In the genomic region with DNA sequence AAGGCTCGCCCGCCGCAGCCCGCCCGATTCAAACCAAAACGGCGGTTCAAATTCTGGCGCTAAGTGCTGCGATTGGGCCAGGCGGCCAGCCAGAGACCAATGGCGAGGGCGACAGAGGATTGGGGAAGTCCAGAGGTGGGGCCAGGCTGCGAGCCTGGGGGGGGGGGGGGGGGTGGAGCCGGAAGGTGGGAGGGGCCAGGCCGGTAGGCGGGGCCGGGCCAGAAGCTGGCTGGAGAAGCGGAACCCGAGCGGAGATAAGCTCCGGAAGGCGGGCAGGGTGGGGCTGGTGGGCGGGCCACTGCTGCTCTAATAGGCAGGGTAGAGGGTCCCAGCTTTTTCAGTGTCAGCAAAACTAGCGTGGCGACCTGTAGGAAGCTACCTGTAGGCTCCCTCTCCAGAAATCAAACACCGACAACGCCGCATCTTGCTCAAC, we compare ENCODE assay signal across 8 mouse cellular contexts. TPM values are rescaled to one million over a fixed set of nuclear protein-coding genes. Genes with fewer than 3 reads are reported as not detected.
A peak's percentile ranks its signal among the peaks of the same experiment; 100 is the strongest.
DNase-seq lines count a peak whose midpoint lies in the region; ATAC-seq lines count a peak whose summit lies in the region.

No protein-coding gene starts in this region.

- WGBS in intestine, embryonic 16.5 days, result under 1% methylated on average over 23 of the region's 28 CpGs
- WGBS in midbrain, embryonic 10.5 days, result under 1% methylated on average over 27 of the region's 28 CpGs

- H3K4me3 ChIP-seq in intestine, embryonic 16.5 days (ENCODE audit: low read length), result peak overlapping the region; percentile 94
- H3K4me3 ChIP-seq in midbrain, embryonic 10.5 days, result peak overlapping the region; percentile 95

- DNase-seq in adrenal gland, postnatal 10 days, result peak; percentile 93
- peak; percentile 99 for DNase-seq in embryo, embryonic 9.5 days (ENCODE audit: extremely low spot score)
- DNase-seq in gastrocnemius, postnatal 4 days (ENCODE audit: low spot score in 2 of 2), result peak; percentile 79 to 92
- DNase-seq in left cerebral cortex, postnatal 36 days (ENCODE audit: low spot score in 2 of 2), result peak; percentile 73
- DNase-seq in midbrain, embryonic 10.5 days (ENCODE audit: low spot score), result peak; percentile 98
- DNase-seq in right cerebral cortex, postnatal 36 days (ENCODE audit: low spot score in 2 of 2), result peak; percentile 59 to 66
- peak; percentile 86 to 90 for DNase-seq in urinary bladder, postnatal 4 days (ENCODE audit: low spot score in 2 of 2)

- H3K27ac ChIP-seq in intestine, embryonic 16.5 days (ENCODE audit: low read length), result no peak overlapping the region
- peak overlapping the region; percentile 99 for H3K27ac ChIP-seq in midbrain, embryonic 10.5 days (replicated peaks)

- intact Hi-C loops in left cerebral cortex, postnatal 36 days (cut with DNase I), result no loop called here

- H3K27me3 ChIP-seq in intestine, embryonic 16.5 days (replicated peaks; ENCODE audit: control insufficient read depth, insufficient read depth, low read length), result no peaks in the 10 kb centered on the region
- H3K27me3 ChIP-seq in midbrain, embryonic 10.5 days (ENCODE audit: low read depth, poor library complexity, severe bottlenecking), result no peaks in the 10 kb centered on the region; the same call in 1 of the 2 replicates

- H3K4me2 ChIP-seq in intestine, embryonic 16.5 days (ENCODE audit: low read depth, low read length), result peak overlapping the region; percentile 72

- H3K9me3 ChIP-seq in intestine, embryonic 16.5 days (ENCODE audit: control insufficient read depth, low read length), result no peaks in the 10 kb centered on the region
- no peaks in the 10 kb centered on the region for H3K9me3 ChIP-seq in midbrain, embryonic 10.5 days (replicated peaks)

- H3K36me3 ChIP-seq in intestine, embryonic 16.5 days (ENCODE audit: control insufficient read depth, insufficient read depth, low read length), result no peaks in the 10 kb centered on the region
- peaks cover 18% of the 10 kb centered on the region for H3K36me3 ChIP-seq in midbrain, embryonic 10.5 days

- H3K9ac ChIP-seq in intestine, embryonic 16.5 days (ENCODE audit: low read depth, low read length), result peak overlapping the region; percentile 94

- ATAC-seq in intestine, embryonic 16.5 days, result peak; percentile 98

- H3K4me1 ChIP-seq in intestine, embryonic 16.5 days (ENCODE audit: control insufficient read depth, insufficient read depth, low read length), result peaks cover 20% of the 10 kb centered on the region
- peaks cover 39% of the 10 kb centered on the region for H3K4me1 ChIP-seq in midbrain, embryonic 10.5 days

RNA-seq across cellular contexts. Expression of a gene that starts 0.3 kb away (rescaled TPM):
- total RNA-seq in adrenal gland, postnatal 10 days (2021), result 10 to 100 TPM; 35.2 to 52.2 TPM
- 10 to 100 TPM; 61.5 to 67.8 TPM for total RNA-seq in gastrocnemius, postnatal 4 days (2021)
- polyA plus RNA-seq in intestine, embryonic 16.5 days (2015; fragmentation: Nextera tagmentation; extraction: Ambion mirVana), result 20.2 and 23.2 TPM in 2 replicates
- under 1 TPM; 0.45 to 0.99 TPM for total RNA-seq in left cerebral cortex, postnatal 36 days (2021)
- 43.3 and 47.1 TPM in 2 replicates for polyA plus RNA-seq in midbrain, embryonic 10.5 days (2016; fragmentation: Nextera tagmentation; extraction: Ambion mirVana)

Comparison
In these comparisons a context has a peak if more than half of its experiments do, and no peak if none do; other contexts are left out.
1. RNA of a gene that starts 0.3 kb away (total RNA-seq): 61.5 to 67.8 TPM in gastrocnemius, postnatal 4 days and 35.2 to 52.2 TPM in adrenal gland, postnatal 10 days; 0.45 to 0.99 TPM in left cerebral cortex, postnatal 36 days; every median in the first group is over 10 times any median in the second.
2. Peak in every context shown above with its lines, with median percentiles within 50 percentile points of each other: DNase-seq.